Mouse (Mus musculus) bone marrow macrophage, adult 2 months (primary cell): Measurements from ENCODE around the gene Gnb3.

Experiments used
- CTCF ChIP-seq: IDR thresholded peaks from 2 replicates; pipeline ENCODE4 v1.5.1; 2012; ENCODE audit warnings: low read depth, mild to moderate bottlenecking, low read length, moderate library complexity
- POLR2A ChIP-seq: IDR thresholded peaks from 2 replicates; pipeline ENCODE4 v1.6.1; 2012; ENCODE audit warnings: mild to moderate bottlenecking, low read depth, low read length, borderline replicate concordance

DNA sequence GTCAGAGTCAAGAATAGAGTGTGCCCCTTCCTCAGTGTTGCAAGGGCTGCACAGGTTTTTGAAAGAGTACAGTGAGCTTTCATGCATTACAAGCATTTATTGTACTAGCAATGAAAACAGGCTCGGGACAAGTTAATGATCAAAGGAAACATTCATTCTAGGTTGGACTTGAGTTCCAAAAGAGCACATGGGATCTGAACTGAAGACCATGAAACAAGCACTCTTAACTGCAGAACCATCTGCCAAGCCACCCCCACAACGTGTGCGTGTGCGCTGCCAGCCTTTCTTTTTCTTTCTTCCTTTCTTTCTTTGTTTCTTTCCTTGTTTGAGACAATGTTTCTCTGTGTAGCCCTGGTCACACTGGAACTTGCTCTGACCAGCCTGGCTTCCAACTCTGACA is 44.3 kb downstream of the Gnb3 start:
- TF ChIP-seq POLR2A (no peak), CTCF (no peak)
